Mouse (Mus musculus): Measurements from ENCODE around the gene Mrap.

Mrap gene

DNA sequence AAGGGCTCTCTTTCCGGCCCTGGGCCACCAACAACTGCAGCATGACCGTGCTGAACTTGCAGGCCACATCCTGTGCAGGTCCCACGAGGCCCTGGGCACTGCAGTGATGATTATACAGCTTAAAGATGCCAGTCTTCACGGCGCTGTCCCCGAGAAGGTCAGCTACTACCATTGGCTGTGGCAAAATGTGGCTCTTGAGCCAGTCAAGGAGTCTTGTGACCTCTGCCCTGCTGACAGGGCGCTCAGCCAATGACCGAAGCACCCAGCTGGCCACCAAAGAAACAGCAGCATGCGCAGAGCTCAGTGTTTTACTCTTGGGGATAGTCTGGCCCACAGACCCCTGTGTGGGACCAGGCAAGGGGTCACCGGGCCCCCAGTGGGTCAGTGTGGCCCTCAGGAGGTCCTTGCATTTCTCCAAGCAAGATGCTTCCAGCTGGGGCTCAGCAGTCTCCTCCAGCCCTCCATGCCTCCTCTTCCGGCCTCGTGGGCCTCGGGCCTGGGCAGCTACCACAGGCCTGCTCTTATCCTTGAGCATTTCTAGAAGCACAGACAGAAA lies 15.5 kb downstream of the Mrap start:
- no peak for DNase-seq (ENCODE audit: low read depth)

DNA sequence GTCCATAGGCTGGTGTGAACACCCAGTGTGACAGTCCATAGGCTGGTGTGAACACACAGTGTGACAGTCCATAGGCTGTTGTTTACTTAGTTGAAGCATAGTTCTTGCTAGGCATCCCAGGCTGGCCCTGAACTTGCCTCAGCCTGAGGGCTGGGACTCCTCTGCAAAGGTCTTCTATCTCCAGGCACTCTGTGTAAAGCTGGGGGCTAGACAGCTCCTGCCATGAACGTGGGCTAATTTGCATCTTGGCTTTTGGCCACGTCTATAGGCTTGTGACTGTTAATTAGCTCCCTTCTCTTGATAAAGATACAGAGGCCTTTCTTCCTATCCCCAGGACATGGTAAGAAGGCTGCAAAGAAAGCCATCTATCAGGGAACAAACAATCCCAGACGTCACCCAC lies 21.3 kb downstream of the Mrap start:
- DNase-seq (ENCODE audit: low read depth): no peak

GRCm38 (mm10) chr16:90760515-90760914 lies 22.5 kb downstream of the Mrap start:
- no peak for DNase-seq (ENCODE audit: low read depth)

DNA sequence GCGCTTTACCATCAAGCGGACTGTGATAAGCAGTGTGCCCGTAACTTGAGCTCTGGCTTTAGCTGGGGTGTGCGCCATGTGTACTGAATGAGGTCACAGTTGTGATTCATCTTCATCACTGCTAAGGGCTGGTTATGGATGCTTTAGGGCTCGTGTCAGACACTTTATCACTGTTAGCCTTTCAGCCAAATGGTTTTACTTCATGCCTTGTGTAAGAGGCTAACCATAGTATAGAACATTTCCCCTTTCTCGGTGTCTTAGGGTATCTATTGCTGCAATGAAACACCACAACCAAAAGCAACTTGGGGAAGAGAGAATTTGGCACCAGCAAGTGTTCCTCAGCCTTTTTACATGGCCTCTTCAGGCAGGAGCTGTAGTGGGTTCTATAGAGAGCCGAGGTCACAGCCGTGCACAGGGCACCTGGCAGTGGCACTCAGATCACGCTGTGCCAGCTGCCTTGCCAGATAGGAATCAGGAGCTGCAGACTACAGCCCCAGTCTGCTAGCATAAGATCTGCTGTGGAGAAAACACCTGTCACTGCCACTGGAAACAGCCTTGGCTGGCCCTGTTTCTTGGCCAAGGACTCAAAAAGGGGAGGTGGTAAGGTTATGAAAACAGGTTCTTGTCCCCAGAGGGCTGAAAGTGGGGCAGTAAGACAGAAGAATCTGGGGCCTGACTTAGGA lies 27.3 kb downstream of the Mrap start:
- no peak for DNase-seq (ENCODE audit: low read depth)

DNA sequence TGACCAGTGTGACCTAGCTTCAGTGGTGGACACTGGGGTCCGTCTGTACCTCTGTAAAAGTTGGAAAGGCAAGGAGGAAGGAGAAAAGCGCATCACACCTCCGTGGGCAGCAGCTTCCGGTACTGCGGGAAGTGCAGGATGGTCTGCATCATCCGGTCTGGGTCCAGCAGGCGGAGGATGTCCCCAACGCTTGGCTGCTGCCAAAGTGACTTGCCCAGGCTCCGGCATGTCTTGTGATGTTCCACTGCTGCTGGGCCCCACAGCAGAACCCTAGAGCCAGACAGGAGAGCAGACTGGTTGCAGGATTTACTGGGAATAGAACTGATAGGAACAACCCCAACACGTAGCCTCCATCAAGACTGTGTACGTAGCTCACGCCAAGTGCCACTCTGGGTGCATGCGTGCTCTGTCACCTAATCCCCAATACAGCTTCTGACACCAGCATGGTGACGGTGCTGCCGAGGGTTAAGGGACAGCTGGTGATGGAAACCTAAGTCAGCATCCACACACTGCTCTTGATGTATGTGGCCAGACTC lies 29.0 kb downstream of the Mrap start:
- no peak for DNase-seq (ENCODE audit: low read depth)

- DNase-seq (ENCODE audit: low read depth): no peak
Observed at GRCm38 (mm10) chr16:90774216-90774615, 36.2 kb downstream of the Mrap start.

GRCm38 (mm10) chr16:90774646-90775045 lies 36.6 kb downstream of the Mrap start:
- no peak for DNase-seq (ENCODE audit: low read depth)

DNA sequence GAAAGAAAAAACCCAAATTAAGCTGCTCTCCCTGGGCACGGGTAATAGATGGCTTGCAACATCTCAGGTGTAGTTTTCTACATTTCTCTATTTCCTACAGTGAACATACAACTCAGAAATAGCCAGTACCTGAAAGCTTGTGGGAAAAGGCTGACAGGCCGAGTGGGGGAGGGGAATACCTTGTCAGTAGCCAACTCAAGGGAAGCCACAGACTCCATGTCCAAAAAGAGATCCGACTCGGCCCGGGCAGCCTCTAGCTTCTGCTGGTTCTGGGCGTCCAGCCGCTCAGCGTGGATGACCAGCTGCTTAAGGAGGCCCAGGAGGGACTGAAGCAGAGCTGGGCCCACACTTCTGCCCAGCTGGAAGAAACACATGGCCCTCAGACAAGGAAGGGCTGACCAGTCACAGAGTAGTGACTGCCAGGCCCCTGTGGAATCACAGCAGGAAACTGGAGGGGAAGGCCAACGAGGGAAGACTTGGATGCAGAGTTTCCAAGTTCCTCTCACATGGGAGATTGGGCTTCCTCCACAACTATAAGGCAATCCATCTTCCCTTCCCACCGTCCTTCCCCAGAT lies 38.0 kb downstream of the Mrap start:
- DNase-seq (ENCODE audit: low read depth): no peak

DNA sequence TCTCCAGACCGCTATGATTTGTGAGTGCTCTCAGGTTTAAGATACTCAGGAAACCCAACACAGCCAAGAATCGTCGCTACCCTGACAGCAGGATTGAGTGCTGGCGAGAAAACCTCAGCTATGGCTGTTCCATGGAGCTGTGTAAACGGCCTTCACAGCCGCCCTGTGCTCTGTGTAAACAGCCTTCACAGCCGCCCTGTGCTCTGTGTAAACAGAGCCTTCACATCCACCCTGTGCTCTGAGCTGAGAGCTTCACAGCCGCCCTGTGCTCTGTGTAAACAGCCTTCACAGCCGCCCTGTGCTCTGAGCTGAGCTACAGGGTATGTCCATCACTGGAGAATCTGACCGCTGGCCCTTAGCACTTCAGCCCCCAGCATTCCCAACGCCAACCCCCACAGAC lies 41.8 kb downstream of the Mrap start:
- no peak for DNase-seq (ENCODE audit: low read depth)

DNA sequence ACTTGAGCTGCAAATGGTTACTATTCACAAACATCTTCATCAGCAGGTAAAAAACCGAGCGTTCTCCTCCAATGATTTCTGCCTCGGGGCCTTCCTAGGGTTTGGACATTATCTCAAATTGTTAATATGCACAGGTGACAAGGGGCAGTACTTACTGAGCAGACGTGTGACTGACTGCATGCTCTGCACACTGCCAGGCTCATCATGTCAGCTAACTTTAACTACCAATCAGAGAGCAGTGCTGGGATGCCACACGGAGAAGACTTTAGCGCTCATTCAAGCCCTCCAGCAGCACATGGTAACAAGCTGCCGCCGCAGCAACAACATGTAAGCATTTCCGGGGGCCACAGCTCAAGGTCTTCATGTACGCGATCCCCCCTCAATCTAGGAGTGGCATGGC lies 45.3 kb downstream of the Mrap start:
- no peak for DNase-seq (ENCODE audit: low read depth)

- no peak for DNase-seq (ENCODE audit: low read depth)
Observed at GRCm38 (mm10) chr16:90785257-90785656, 47.2 kb downstream of the Mrap start.

DNA sequence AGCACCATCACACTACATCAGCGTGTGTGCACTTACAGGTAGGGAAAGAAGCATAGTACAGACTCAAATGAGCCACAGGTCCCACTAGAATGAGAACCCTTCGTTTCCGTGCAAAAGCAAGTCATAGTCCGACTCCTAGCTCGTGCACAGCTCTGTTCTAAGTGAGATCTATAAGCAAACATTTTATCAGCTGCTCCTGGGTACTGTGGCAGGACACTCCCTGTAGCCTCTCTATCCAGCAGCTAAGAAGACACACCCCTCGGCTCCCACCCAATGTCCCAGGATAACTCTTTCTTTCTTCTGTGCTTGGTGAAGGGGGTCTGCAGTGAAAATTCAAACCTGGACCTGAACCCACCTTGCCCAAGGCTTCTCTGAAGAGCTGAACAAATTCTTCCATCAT lies 50.6 kb downstream of the Mrap start:
- DNase-seq (ENCODE audit: low read depth): no peak

DNA sequence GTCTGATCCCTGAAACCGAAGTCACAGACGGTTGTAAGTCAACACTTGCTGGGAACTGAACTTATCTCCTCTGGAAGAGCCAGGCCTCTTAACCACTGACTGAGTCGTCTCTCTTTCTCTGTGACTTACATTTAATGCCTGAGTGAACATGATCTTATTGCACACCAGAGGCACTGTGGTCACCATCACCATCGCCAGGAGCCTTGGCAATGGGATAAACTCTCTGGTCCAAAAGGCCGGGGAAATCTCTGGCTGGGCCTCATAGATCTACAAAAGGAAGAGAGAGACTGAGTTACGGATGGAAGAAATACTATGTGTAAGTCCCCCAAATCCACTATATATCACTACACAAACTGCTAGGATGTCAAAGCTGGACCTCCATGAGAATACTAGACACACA lies 52.9 kb downstream of the Mrap start:
- no peak for DNase-seq (ENCODE audit: low read depth)

GRCm38 (mm10) chr16:90792066-90792465 lies 54.1 kb downstream of the Mrap start:
- no peak for DNase-seq (ENCODE audit: low read depth)

- no peak for DNase-seq (ENCODE audit: low read depth)
Observed at GRCm38 (mm10) chr16:90792500-90792899, 54.5 kb downstream of the Mrap start.

- DNase-seq (ENCODE audit: low read depth): no peak
Observed at GRCm38 (mm10) chr16:90794708-90795107, 56.7 kb downstream of the Mrap start.

DNA sequence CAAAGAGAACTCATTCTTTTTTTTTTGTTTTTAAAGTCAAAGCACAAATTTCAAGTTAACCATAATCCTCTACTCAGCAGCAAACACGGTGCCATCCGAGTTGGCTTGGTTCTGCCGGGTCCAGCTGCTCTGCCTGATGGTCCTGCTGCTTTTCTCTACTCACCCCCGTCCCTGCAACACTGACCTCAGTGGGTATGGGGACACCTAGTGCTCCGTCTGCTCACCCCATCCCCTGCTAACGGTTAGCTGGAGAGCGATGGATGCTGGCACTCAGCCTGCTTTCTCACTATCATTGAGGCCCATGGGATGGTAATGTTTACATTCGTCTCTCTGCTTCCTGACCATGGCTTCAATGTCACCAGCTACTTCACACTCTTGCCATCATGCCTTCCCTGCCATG lies 60.4 kb downstream of the Mrap start:
- DNase-seq (ENCODE audit: low read depth): no peak

GRCm38 (mm10) chr16:90798848-90799247 lies 60.8 kb downstream of the Mrap start:
- no peak for DNase-seq (ENCODE audit: low read depth)

Measured in fibroblast of lung, adult 2 months (primary cell).